ENCODE assay signal across 9 mouse cellular contexts in the genomic region with DNA sequence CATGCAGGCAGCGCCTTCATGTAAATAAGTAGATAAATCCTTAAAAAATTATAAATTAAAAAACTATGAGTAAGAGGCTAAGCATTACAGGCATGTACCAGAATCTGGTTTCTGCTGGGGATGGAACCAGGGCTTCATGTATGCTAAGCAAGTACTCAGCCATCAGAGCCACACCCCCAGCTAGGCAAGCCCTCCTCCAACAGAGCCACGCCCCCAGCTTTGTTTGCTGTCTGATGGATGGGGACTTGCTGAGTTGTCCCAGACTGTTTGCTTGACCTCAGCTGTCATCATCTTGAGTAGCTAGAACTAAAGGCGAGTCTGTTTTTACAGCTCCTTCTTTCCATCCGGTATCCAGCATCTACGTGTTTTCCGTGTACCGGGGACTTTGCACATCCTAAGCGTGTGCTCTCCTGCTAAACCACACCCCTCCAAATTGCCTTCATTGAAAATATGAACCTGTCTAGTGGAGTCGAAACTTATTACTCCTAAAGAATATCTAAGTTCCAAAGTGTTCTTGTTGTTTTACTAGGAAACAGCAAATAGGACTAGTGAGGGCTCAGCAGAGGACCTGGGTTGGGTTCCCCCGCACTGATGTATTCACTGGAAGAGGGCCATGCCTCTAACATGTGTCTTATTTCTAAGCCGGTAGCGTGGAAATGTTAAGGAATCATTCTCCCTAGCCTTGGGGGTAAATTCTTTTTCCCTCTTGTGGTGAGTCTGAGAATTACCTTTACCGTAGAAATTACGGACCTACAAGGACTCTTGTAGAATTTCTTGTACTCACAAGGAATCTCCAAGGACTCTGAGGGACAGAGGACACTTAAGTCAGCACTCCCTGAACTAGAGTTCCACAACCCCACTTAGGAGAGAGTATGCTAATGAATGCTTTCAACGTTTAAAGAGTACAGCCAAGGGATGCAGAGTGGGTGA. TPM values are rescaled to one million over a fixed set of nuclear protein-coding genes. Genes with fewer than 3 reads are reported as not detected.
DNase-seq lines count a peak whose midpoint lies in the region; ATAC-seq and TF ChIP-seq lines count a peak whose summit lies in the region.
"Had no signal": no experiment of that assay in that cellular context is flagged by ENCODE, and none has a peak within 500 bp of the region (broad histone marks: within the 10 kb centered on the region; RNA-seq: fewer than 3 reads in every experiment).

No protein-coding gene starts in this region.

- no peaks in the 10 kb centered on the region for H3K27me3 ChIP-seq in liver, embryonic 14.5 days (ENCODE audit: control insufficient read depth, insufficient read depth, low read length)
- H3K27me3 ChIP-seq in liver, embryonic 11.5 days (replicated peaks; ENCODE audit: control insufficient read depth, insufficient read depth, low read length) = no peaks in the 10 kb centered on the region
- H3K27me3 ChIP-seq in intestine, embryonic 15.5 days (replicated peaks) = no peaks in the 10 kb centered on the region
- H3K27me3 ChIP-seq in stomach, embryonic 14.5 days (ENCODE audit: control insufficient read depth, insufficient read depth, low read length) = no peaks in the 10 kb centered on the region
- H3K27me3 ChIP-seq in midbrain, embryonic 15.5 days (replicated peaks) = no peaks in the 10 kb centered on the region
- no peaks in the 10 kb centered on the region for H3K27me3 ChIP-seq in midbrain, embryonic 16.5 days (ENCODE audit: control insufficient read depth, insufficient read depth, low read depth, low read length)

- H3K27ac ChIP-seq in liver, embryonic 14.5 days = no peak overlapping the region
- H3K27ac ChIP-seq in liver, embryonic 11.5 days (ENCODE audit: low read depth, low read length) = no peak overlapping the region
- H3K27ac ChIP-seq in intestine, embryonic 15.5 days = no peak overlapping the region
- H3K27ac ChIP-seq in stomach, embryonic 14.5 days (ENCODE audit: low read length) = no peak overlapping the region
- no peak overlapping the region for H3K27ac ChIP-seq in midbrain, embryonic 15.5 days
- H3K27ac ChIP-seq in midbrain, embryonic 16.5 days (ENCODE audit: low read length) = no peak overlapping the region
- H3K27ac ChIP-seq: limb, embryonic 12.5 days had no signal

- no peaks in the 10 kb centered on the region for H3K36me3 ChIP-seq in liver, embryonic 14.5 days (replicated peaks; ENCODE audit: control insufficient read depth, insufficient read depth, low read depth)
- no peaks in the 10 kb centered on the region for H3K36me3 ChIP-seq in liver, embryonic 11.5 days (ENCODE audit: control insufficient read depth, insufficient read depth, low read length)
- no peaks in the 10 kb centered on the region for H3K36me3 ChIP-seq in intestine, embryonic 15.5 days
- H3K36me3 ChIP-seq in stomach, embryonic 14.5 days (ENCODE audit: control insufficient read depth, insufficient read depth, low read length) = no peaks in the 10 kb centered on the region
- H3K36me3 ChIP-seq in midbrain, embryonic 15.5 days (replicated peaks) = no peaks in the 10 kb centered on the region
- no peaks in the 10 kb centered on the region for H3K36me3 ChIP-seq in midbrain, embryonic 16.5 days (ENCODE audit: control insufficient read depth, insufficient read depth, low read length)
- H3K36me3 ChIP-seq: limb, embryonic 12.5 days had no signal

- TF ChIP-seq EP300 in liver, embryonic 14.5 days (IDR thresholded peaks at IDR 0.05; ENCODE audit: low read depth) = no peak

- peak; percentile 35 for DNase-seq in CD4-positive, CD25-positive, alpha-beta regulatory T cell, adult 2 months (ENCODE audit: low read depth, low spot score)
- no peak for DNase-seq in liver, embryonic 14.5 days (ENCODE audit: low read depth in 3 of 3, low spot score in 3 of 3)
- no peak for DNase-seq in liver, embryonic 11.5 days (ENCODE audit: low spot score)

- H3K9ac ChIP-seq in liver, embryonic 14.5 days (replicated peaks) = no peak overlapping the region
- H3K9ac ChIP-seq in liver, embryonic 11.5 days (ENCODE audit: low read depth, low read length) = no peak overlapping the region
- no peak overlapping the region for H3K9ac ChIP-seq in intestine, embryonic 15.5 days
- no peak overlapping the region for H3K9ac ChIP-seq in stomach, embryonic 14.5 days (replicated peaks; ENCODE audit: low read depth, low read length)
- no peak overlapping the region for H3K9ac ChIP-seq in midbrain, embryonic 15.5 days
- H3K9ac ChIP-seq in midbrain, embryonic 16.5 days (ENCODE audit: low read depth, low read length) = no peak overlapping the region
- H3K9ac ChIP-seq: limb, embryonic 12.5 days had no signal

- TF ChIP-seq CTCF in liver, embryonic 14.5 days (IDR thresholded peaks at IDR 0.05; ENCODE audit: low read depth) = 0 out of 2 replicates have a peak, but pooled peaks have one; percentile 22

- H3K4me3 ChIP-seq in liver, embryonic 14.5 days (ENCODE audit: insufficient read depth in 1 of 2, low read depth in 2 of 2, low read length in 2 of 2) = no peak overlapping the region
- no peak overlapping the region for H3K4me3 ChIP-seq in liver, embryonic 11.5 days (ENCODE audit: low read depth, low read length)
- no peak overlapping the region for H3K4me3 ChIP-seq in intestine, embryonic 15.5 days (replicated peaks)
- H3K4me3 ChIP-seq in stomach, embryonic 14.5 days (ENCODE audit: low read depth, low read length) = no peak overlapping the region
- no peak overlapping the region for H3K4me3 ChIP-seq in midbrain, embryonic 15.5 days
- no peak overlapping the region for H3K4me3 ChIP-seq in midbrain, embryonic 16.5 days (ENCODE audit: low read depth, low read length)
- H3K4me3 ChIP-seq: limb, embryonic 12.5 days had no signal

- H3K4me2 ChIP-seq in liver, embryonic 14.5 days (ENCODE audit: low read depth) = no peak overlapping the region
- no peak overlapping the region for H3K4me2 ChIP-seq in liver, embryonic 11.5 days
- H3K4me2 ChIP-seq in intestine, embryonic 15.5 days (replicated peaks) = 0 out of 2 replicates have a peak overlapping the region, but pooled peaks have one; percentile 2
- H3K4me2 ChIP-seq in stomach, embryonic 14.5 days (replicated peaks; ENCODE audit: low read depth, low read length) = no peak overlapping the region
- H3K4me2 ChIP-seq in midbrain, embryonic 15.5 days = no peak overlapping the region
- no peak overlapping the region for H3K4me2 ChIP-seq in midbrain, embryonic 16.5 days (ENCODE audit: low read length)
- H3K4me2 ChIP-seq: limb, embryonic 12.5 days had no signal

- peaks cover 10 to 11% of the 10 kb centered on the region in 2 experiments for H3K4me1 ChIP-seq in liver, embryonic 14.5 days (replicated peaks; ENCODE audit: control insufficient read depth in 2 of 2, insufficient read depth in 2 of 2, low read length in 1 of 2)
- peaks cover 14% of the 10 kb centered on the region for H3K4me1 ChIP-seq in liver, embryonic 11.5 days (replicated peaks; ENCODE audit: control insufficient read depth, insufficient read depth, low read length)
- peaks cover 6% of the 10 kb centered on the region; the same call in 1 of the 2 replicates for H3K4me1 ChIP-seq in intestine, embryonic 15.5 days (replicated peaks)
- H3K4me1 ChIP-seq in stomach, embryonic 14.5 days (ENCODE audit: control insufficient read depth, insufficient read depth, low read length) = no peaks in the 10 kb centered on the region
- peaks cover 10% of the 10 kb centered on the region for H3K4me1 ChIP-seq in midbrain, embryonic 15.5 days
- peaks cover 2% of the 10 kb centered on the region; the same call in 1 of the 2 replicates for H3K4me1 ChIP-seq in midbrain, embryonic 16.5 days (ENCODE audit: control insufficient read depth, insufficient read depth, low read length)

- no peak for ATAC-seq in CD4-positive, CD25-positive, alpha-beta regulatory T cell, adult 4 months
- no peak for ATAC-seq in liver, embryonic 14.5 days (ENCODE audit: insufficient read depth)
- no peak for ATAC-seq in liver, embryonic 11.5 days (replicated peaks; ENCODE audit: low FRiP score)
- ATAC-seq in intestine, embryonic 15.5 days = peak; percentile 82
- peak; percentile 53; the same call in 1 of the 2 replicates for ATAC-seq in stomach, embryonic 14.5 days (ENCODE audit: insufficient number of reproducible peaks, insufficient read depth, low FRiP score, low read depth)
- ATAC-seq in midbrain, embryonic 15.5 days (replicated peaks) = no peak
- no peak for ATAC-seq in midbrain, embryonic 16.5 days

- no peaks in the 10 kb centered on the region for H3K9me3 ChIP-seq in liver, embryonic 14.5 days (ENCODE audit: control insufficient read depth, low read length)
- no peaks in the 10 kb centered on the region for H3K9me3 ChIP-seq in liver, embryonic 11.5 days (ENCODE audit: control insufficient read depth, low read length)
- H3K9me3 ChIP-seq in intestine, embryonic 15.5 days = no peaks in the 10 kb centered on the region
- H3K9me3 ChIP-seq in stomach, embryonic 14.5 days (ENCODE audit: control insufficient read depth, low read depth, low read length) = no peaks in the 10 kb centered on the region
- no peaks in the 10 kb centered on the region for H3K9me3 ChIP-seq in midbrain, embryonic 15.5 days
- H3K9me3 ChIP-seq in midbrain, embryonic 16.5 days (replicated peaks; ENCODE audit: control insufficient read depth, low read length, poor library complexity, severe bottlenecking) = no peaks in the 10 kb centered on the region
- H3K9me3 ChIP-seq: limb, embryonic 12.5 days had no signal

- WGBS in liver, embryonic 14.5 days (ENCODE audit: insufficient replicate concordance) = 69% methylated on average over 15 of the region's 15 CpGs
- WGBS in liver, embryonic 11.5 days = 66% methylated on average over 15 of the region's 15 CpGs
- 49% methylated on average over 15 of the region's 15 CpGs for WGBS in intestine, embryonic 15.5 days
- WGBS in stomach, embryonic 14.5 days = 56% methylated on average over 15 of the region's 15 CpGs
- WGBS in midbrain, embryonic 15.5 days = 69% methylated on average over 15 of the region's 15 CpGs
- 75% methylated on average over 15 of the region's 15 CpGs for WGBS in midbrain, embryonic 16.5 days

RNA-seq across cellular contexts. Expression of a gene that starts 54.4 kb away (rescaled TPM):
- 100 to 1,000 TPM; 118 to 183 TPM for polyA plus RNA-seq in CD4-positive, CD25-positive, alpha-beta regulatory T cell, adult 4 months (2017; shearing (Covaris generic))
- polyA plus RNA-seq in liver, embryonic 14.5 days (2012; rRNA removed) = 27.9 and 28.4 TPM in 2 replicates
- polyA plus RNA-seq in liver, embryonic 14.5 days (2014; fragmentation: Nextera tagmentation; extraction: Ambion mirVana) = 48.4 and 53.0 TPM in 2 replicates
- 66.5 and 74.7 TPM in 2 replicates for polyA plus RNA-seq in liver, embryonic 11.5 days (2014; fragmentation: Nextera tagmentation; extraction: Ambion mirVana)
- polyA plus RNA-seq in intestine, embryonic 15.5 days (2015; fragmentation: Nextera tagmentation; extraction: Ambion mirVana) = 124 and 133 TPM in 2 replicates
- polyA plus RNA-seq in stomach, embryonic 14.5 days (2014; fragmentation: Nextera tagmentation; extraction: Ambion mirVana) = 58.8 and 60.1 TPM in 2 replicates
- 23.8 and 24.1 TPM in 2 replicates for polyA plus RNA-seq in midbrain, embryonic 15.5 days (2015; fragmentation: Nextera tagmentation; extraction: Ambion mirVana)
- polyA plus RNA-seq in midbrain, embryonic 16.5 days (2015; fragmentation: Nextera tagmentation; extraction: Ambion mirVana) = 21.9 and 22.2 TPM in 2 replicates

Comparison
In these comparisons a context has a peak if more than half of its experiments do, and no peak if none do; other contexts are left out.
1. ATAC-seq: peak in intestine, embryonic 15.5 days (single experiment) and stomach, embryonic 14.5 days (single experiment); none in CD4-positive, CD25-positive, alpha-beta regulatory T cell, adult 4 months (single experiment), liver, embryonic 14.5 days (single experiment), liver, embryonic 11.5 days (single experiment), midbrain, embryonic 15.5 days (single experiment) and midbrain, embryonic 16.5 days (single experiment).